Mouse (Mus musculus) megakaryocyte, embryonic 14.5 days (primary cell): ENCODE measurements around the gene Cep63.

Source experiments
- FLI1 ChIP-seq: IDR thresholded peaks from 2 replicates; pipeline ENCODE4 v1.6.1; 2012; ENCODE audit warnings: low read length, inconsistent platforms, mixed read lengths
- GATA1 ChIP-seq: IDR thresholded peaks from 3 replicates; pipeline ENCODE4 v1.6.1; 2012; ENCODE audit warnings: mixed read lengths, low read length, inconsistent platforms, borderline replicate concordance

DNA sequence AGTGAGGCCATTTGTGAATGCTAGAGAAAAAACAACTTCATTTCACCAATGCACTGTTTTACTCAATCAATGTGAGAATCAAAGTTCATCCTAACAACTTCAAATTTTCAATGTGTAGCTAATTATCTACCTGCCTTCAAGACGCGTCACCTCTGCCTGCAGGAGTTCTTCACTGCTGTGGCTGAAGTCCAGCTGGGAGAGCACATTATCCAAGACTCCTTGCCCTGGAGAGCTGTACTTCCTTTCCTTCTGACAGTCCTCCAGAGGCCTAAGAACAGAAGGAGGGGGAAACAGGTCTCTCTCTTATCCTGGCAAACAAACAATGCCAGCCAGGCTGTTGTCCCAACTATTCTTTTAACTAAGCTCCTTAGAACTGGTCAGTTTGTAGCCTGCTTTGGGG, 25.1 kb downstream of the Cep63 start:
- TF ChIP-seq GATA1 (no peak), FLI1 (no peak)
